Mouse (Mus musculus) ES-Bruce4 (cell line): Measurements from ENCODE around the gene Pik3r6. TPM values are rescaled to one million over a fixed set of nuclear protein-coding genes. Genes with fewer than 3 reads are reported as not detected.

Source experiments
- H3K27ac ChIP-seq: 2 replicates; pipeline ENCODE4 v1.5.1; 2012; ENCODE audit warnings: low read length, inconsistent platforms; ENCODE audit not compliant: insufficient read depth
- H3K27me3 ChIP-seq: 2 replicates; pipeline ENCODE4 v1.6.1; 2012; ENCODE audit warnings: mild to moderate bottlenecking, low read length, inconsistent platforms; ENCODE audit not compliant: control insufficient read depth, poor library complexity, insufficient read depth, severe bottlenecking
- H3K36me3 ChIP-seq: 2 replicates; pipeline ENCODE4 v1.6.1; 2012; ENCODE audit warnings: inconsistent platforms, mild to moderate bottlenecking, low read length, moderate library complexity; ENCODE audit not compliant: control insufficient read depth, poor library complexity, insufficient read depth, severe bottlenecking
- H3K4me1 ChIP-seq: one replicate; pipeline ENCODE4 v1.8.1; 2011; ENCODE audit warnings: low read length; ENCODE audit not compliant: control insufficient read depth, insufficient read depth
- H3K4me3 ChIP-seq: 2 replicates; pipeline ENCODE4 v1.5.1; 2011; ENCODE audit warnings: low read depth, mild to moderate bottlenecking, low read length
- H3K9ac ChIP-seq: 2 replicates; pipeline ENCODE4 v1.6.1; 2012; ENCODE audit warnings: low read depth, mild to moderate bottlenecking, inconsistent platforms; ENCODE audit not compliant: poor library complexity, severe bottlenecking
- H3K9me3 ChIP-seq: replicated peaks from 2 replicates; pipeline ENCODE4 v1.6.1; 2012; ENCODE audit warnings: mild to moderate bottlenecking, low read length, inconsistent platforms; ENCODE audit not compliant: control insufficient read depth, poor library complexity, insufficient read depth, severe bottlenecking
- CTCF ChIP-seq: IDR thresholded peaks from one replicate; pipeline ENCODE4 v1.8.1; 2011; ENCODE audit warnings: low read depth, low read length
- EP300 ChIP-seq: IDR thresholded peaks from 2 replicates; pipeline ENCODE4 v1.6.1; 2011; ENCODE audit warnings: low read depth, low read length; ENCODE audit not compliant: insufficient read depth
- POLR2A ChIP-seq: IDR thresholded peaks from one replicate; pipeline ENCODE4 v1.8.1; 2011; ENCODE audit warnings: low read length; ENCODE audit not compliant: insufficient read depth
- polyA plus RNA-seq: library from polyadenylated mRNA; stranded (reverse); fragments of >200 nt; gene quantifications from 2 replicates; pipeline ENCODE4 v1.2.4, GENCODE M21; 2011; ENCODE audit warnings: low read depth; ENCODE audit not compliant: missing spikeins, insufficient read depth, insufficient read length

Pik3r6 gene
- polyA plus RNA-seq, 1 experiment = not detected

- no peaks in the 10 kb centered on the region for H3K36me3 ChIP-seq
- no peak overlapping the region for H3K4me3 ChIP-seq
- H3K27ac ChIP-seq = no peak overlapping the region
- H3K4me1 ChIP-seq = no peaks in the 10 kb centered on the region
- H3K27me3 ChIP-seq = peaks cover 3% of the 10 kb centered on the region; the same call in 1 of the 2 replicates
- TF ChIP-seq CTCF = no peak
- H3K9ac ChIP-seq = no peak overlapping the region
- H3K9me3 ChIP-seq = no peaks in the 10 kb centered on the region
Observed at GRCm38 (mm10) chr11:68591708-68592107, 88.9 kb downstream of the Pik3r6 start.

GRCm38 (mm10) chr11:68593247-68593646 is 90.4 kb downstream of the Pik3r6 start:
- H3K27me3 ChIP-seq = no peaks in the 10 kb centered on the region
- no peaks in the 10 kb centered on the region for H3K36me3 ChIP-seq
- H3K27ac ChIP-seq = no peak overlapping the region
- H3K9me3 ChIP-seq = no peaks in the 10 kb centered on the region
- TF ChIP-seq POLR2A (no peak), CTCF (no peak), EP300 (no peak)
- no peak overlapping the region for H3K9ac ChIP-seq
- H3K4me3 ChIP-seq = no peak overlapping the region
- H3K4me1 ChIP-seq = no peaks in the 10 kb centered on the region

- H3K4me1 ChIP-seq = no peaks in the 10 kb centered on the region
- no peaks in the 10 kb centered on the region for H3K36me3 ChIP-seq
- no peak overlapping the region for H3K9ac ChIP-seq
- no peak for TF ChIP-seq CTCF
- no peak for TF ChIP-seq POLR2A
- TF ChIP-seq EP300 = no peak
- H3K27me3 ChIP-seq = no peaks in the 10 kb centered on the region
- H3K27ac ChIP-seq = no peak overlapping the region
- no peaks in the 10 kb centered on the region for H3K9me3 ChIP-seq
- no peak overlapping the region for H3K4me3 ChIP-seq
Observed at GRCm38 (mm10) chr11:68597912-68598311, 95.1 kb downstream of the Pik3r6 start.

- TF ChIP-seq EP300 (no peak), CTCF (no peak), POLR2A (no peak)
- no peaks in the 10 kb centered on the region for H3K27me3 ChIP-seq
- H3K27ac ChIP-seq = no peak overlapping the region
- no peaks in the 10 kb centered on the region for H3K4me1 ChIP-seq
- no peak overlapping the region for H3K4me3 ChIP-seq
- no peaks in the 10 kb centered on the region for H3K9me3 ChIP-seq
- H3K9ac ChIP-seq = no peak overlapping the region
- no peaks in the 10 kb centered on the region for H3K36me3 ChIP-seq
Observed at GRCm38 (mm10) chr11:68600551-68601021, 97.8 kb downstream of the Pik3r6 start.

- TF ChIP-seq POLR2A (no peak), EP300 (no peak), CTCF (no peak)
- Histone ChIP-seq H3K27me3 (no peaks in the 10 kb centered on the region), H3K9me3 (no peaks in the 10 kb centered on the region), H3K36me3 (no peaks in the 10 kb centered on the region), H3K4me1 (no peaks in the 10 kb centered on the region), H3K9ac (no peak overlapping the region), H3K27ac (no peak overlapping the region), H3K4me3 (no peak overlapping the region)
Observed at GRCm38 (mm10) chr11:68601486-68601991, 98.7 kb downstream of the Pik3r6 start.

Other genes with a start within 250 kb of the Pik3r6 start
- gene Ntn1, start 102.2 kb upstream of the Pik3r6 start, polyA plus RNA-seq = 22.3 and 22.6 TPM in 2 replicates
- gene Pik3r5, start 70.9 kb upstream of the Pik3r6 start, polyA plus RNA-seq = 1.7 and 1.8 TPM in 2 replicates
- 0.48 and 0.64 TPM in 2 replicates for gene Mfsd6l, start 53.2 kb downstream of the Pik3r6 start, polyA plus RNA-seq
- not detected in 2 replicates for gene Ccdc42, start 84.0 kb downstream of the Pik3r6 start, polyA plus RNA-seq
- 157 and 172 TPM in 2 replicates for gene Myh10, start 188.5 kb downstream of the Pik3r6 start, polyA plus RNA-seq